Mouse (Mus musculus): ENCODE data around the gene Tas2r118. TPM values are rescaled to one million over a fixed set of nuclear protein-coding genes. Genes with fewer than 3 reads are reported as not detected.

Gene Tas2r118
- polyA plus RNA-seq, 1 experiment from 2014 or later: not detected

DNA sequence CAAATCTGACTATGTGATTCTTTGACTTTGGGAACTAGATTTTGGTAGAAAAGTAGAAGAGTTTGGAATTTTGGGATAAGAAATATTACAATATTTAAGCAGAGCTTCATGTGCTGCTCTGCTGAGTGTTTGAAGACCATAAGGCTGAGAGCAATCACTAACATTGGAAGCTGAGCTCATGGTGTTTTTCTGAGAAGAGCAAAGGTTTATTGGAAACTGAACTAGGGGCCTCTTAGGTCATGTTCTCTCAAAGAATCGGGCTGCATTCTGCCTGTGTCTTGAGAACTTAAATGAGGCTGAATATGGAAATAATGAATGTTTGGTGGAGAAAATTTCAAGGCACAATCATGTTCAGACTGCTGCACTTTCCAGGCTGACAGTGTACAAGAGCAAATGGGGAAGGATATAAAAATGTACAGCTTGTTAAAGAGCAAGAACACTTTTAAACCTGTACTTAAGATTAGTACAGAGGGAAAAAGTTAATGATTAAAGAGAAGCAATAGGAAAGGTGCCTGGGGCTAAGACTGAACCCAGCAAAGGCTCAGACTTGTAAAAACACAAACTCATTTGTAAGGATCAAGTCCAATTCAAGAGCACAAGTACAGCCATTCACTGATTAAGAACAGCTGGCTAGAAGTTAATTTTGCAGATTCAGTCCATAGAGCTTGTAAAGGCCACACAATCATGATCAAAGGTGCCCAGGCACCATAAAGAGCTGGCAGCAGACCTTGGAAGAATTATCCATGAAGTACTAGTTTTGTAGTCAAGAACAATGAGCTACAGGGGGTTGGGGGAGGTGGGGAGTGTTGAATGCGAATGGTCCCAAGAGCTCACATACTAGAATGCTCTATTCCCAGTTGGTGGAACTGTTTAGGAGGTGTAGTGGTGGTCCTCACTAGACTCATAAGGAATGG is 31.0 kb downstream of the Tas2r118 start:
- Histone ChIP-seq H3K36me3 (ENCODE audit: control insufficient read depth, insufficient read depth, low read length) (no peaks in the 10 kb centered on the region), H3K4me3 (ENCODE audit: low read length) (no peak overlapping the region), H3K4me1 (ENCODE audit: control insufficient read depth, insufficient read depth, low read depth, low read length) (no peaks in the 10 kb centered on the region), H3K4me2 (ENCODE audit: low read length) (no peak overlapping the region), H3K9ac (ENCODE audit: low read depth, low read length) (no peak overlapping the region), H3K27ac (ENCODE audit: low read depth, low read length) (no peak overlapping the region), H3K9me3 (ENCODE audit: control insufficient read depth, low read length) (no peaks in the 10 kb centered on the region), H3K27me3 (replicated peaks; ENCODE audit: control insufficient read depth, insufficient read depth, low read length) (no peaks in the 10 kb centered on the region)
- 74% methylated on average over 2 of the region's 2 CpGs for WGBS
- ATAC-seq: no peak

GRCm38 (mm10) chr6:23936414-23936813 is 33.4 kb downstream of the Tas2r118 start:
- H3K27me3 ChIP-seq (replicated peaks; ENCODE audit: control insufficient read depth, insufficient read depth, low read length): no peaks in the 10 kb centered on the region
- no peak for ATAC-seq
- WGBS: 36% methylated on average over 4 of the region's 4 CpGs
- H3K9me3 ChIP-seq (ENCODE audit: control insufficient read depth, low read length): no peaks in the 10 kb centered on the region
- H3K27ac ChIP-seq (ENCODE audit: low read depth, low read length): no peak overlapping the region
- no peaks in the 10 kb centered on the region for H3K36me3 ChIP-seq (ENCODE audit: control insufficient read depth, insufficient read depth, low read length)
- no peak overlapping the region for H3K9ac ChIP-seq (ENCODE audit: low read depth, low read length)
- no peak overlapping the region for H3K4me2 ChIP-seq (ENCODE audit: low read length)
- no peaks in the 10 kb centered on the region for H3K4me1 ChIP-seq (ENCODE audit: control insufficient read depth, insufficient read depth, low read depth, low read length)
- no peak overlapping the region for H3K4me3 ChIP-seq (ENCODE audit: low read length)

DNA sequence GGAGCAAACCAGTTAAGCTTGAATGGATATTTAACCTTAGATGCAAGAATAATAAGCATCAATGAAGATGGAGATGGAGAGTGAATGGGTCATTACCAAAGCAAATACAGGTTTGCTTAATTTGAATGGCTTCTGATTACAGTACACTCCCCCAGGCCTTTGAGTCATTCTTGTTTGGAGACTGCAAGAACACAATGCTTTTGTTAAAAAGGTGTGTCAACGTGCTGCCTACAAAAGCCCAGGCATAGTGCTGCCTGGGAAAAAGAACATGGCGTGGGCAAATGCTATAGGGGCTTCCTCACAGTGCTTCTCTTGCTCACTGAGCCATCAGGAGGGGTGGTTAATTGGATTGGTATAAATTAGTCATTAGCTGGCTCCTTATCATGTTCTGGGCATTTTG is 46.1 kb downstream of the Tas2r118 start:
- H3K4me2 ChIP-seq (ENCODE audit: low read length): no peak overlapping the region
- no peaks in the 10 kb centered on the region for H3K4me1 ChIP-seq (ENCODE audit: control insufficient read depth, insufficient read depth, low read depth, low read length)
- H3K9me3 ChIP-seq (ENCODE audit: control insufficient read depth, low read length): no peaks in the 10 kb centered on the region
- H3K27ac ChIP-seq (ENCODE audit: low read depth, low read length): no peak overlapping the region
- WGBS: 45% methylated on average over 2 of the region's 2 CpGs
- no peaks in the 10 kb centered on the region for H3K36me3 ChIP-seq (ENCODE audit: control insufficient read depth, insufficient read depth, low read length)
- H3K27me3 ChIP-seq (replicated peaks; ENCODE audit: control insufficient read depth, insufficient read depth, low read length): no peaks in the 10 kb centered on the region
- H3K4me3 ChIP-seq (ENCODE audit: low read length): no peak overlapping the region
- no peak overlapping the region for H3K9ac ChIP-seq (ENCODE audit: low read depth, low read length)
- no peak for ATAC-seq

Other genes starting within 250 kb of the Tas2r118 start
- 12.0 and 12.4 TPM in 2 replicates for gene Cadps2, start 130.6 kb downstream of the Tas2r118 start, polyA plus RNA-seq (2015; fragmentation: Nextera tagmentation; extraction: Ambion mirVana)
- gene Slc13a1, start 198.0 kb upstream of the Tas2r118 start, polyA plus RNA-seq (2015; fragmentation: Nextera tagmentation; extraction: Ambion mirVana): 0.20 TPM in 2 replicates

All from hindbrain, embryonic 16.5 days (tissue).